Mouse (Mus musculus) lung, postnatal 4 days (tissue): ENCODE results near the gene Prrt1.

Experiments
- DNase-seq, 2 experiments: peaks; one replicate each; pipeline ENCODE4 v3.0.0; 2021

Prrt1 gene

GRCm38 (mm10) chr17:34651507-34652221 lies 22.3 kb downstream of the Prrt1 start:
- peak; percentile 71 to 72 for DNase-seq

DNA sequence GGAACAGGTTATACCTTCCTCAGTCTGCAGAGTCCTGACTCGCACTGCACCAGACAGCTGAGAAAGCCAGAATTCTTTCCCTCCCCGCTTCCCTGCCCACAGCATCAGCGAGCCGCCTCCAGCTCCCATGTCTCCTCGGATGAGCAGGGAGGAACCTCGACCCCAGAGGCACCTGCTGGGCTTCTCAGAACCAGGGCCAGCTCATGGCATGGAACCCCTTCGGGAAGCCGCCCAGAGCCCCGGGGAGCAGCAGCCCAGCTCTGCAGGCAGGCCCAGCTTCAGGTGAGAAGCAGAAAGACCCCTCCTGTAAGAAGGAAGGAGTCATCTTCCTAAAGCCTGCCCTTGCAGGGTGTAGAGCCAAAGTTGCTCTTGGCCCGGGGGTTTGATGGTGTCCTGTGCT lies 23.2 kb downstream of the Prrt1 start:
- DNase-seq: no peak

GRCm38 (mm10) chr17:34652985-34653384 lies 23.7 kb downstream of the Prrt1 start:
- DNase-seq: no peak

DNA sequence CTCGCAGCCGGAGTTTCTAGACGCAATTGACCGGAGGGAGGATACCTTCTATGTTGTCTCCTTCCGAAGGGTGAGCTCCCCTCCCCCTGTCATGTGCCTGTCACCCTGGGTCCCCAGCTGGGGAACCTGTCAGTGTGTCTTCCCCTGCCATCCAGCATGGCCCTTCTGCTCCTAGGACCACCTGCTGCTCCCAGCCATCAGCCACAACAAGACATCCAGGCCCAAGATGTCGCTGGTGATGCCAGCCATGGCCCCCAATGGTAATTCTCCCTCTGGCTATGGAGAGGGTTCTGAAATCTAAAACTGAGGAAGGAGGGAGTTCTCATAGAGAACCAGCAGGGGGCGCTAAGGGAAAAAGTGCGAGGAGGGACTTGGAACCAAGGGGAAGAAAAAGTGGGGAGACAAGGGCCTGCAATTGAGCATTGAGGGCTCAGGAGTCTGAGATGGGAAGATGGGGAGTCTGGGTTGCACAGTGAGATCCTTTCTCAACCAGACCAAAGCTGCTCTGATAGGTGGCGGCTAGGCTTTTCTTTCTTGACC lies 24.5 kb downstream of the Prrt1 start:
- DNase-seq: peak in 1 of 2 experiments; percentile 79

- DNase-seq: no peak
Measured at GRCm38 (mm10) chr17:34654392-34654791, 25.1 kb downstream of the Prrt1 start.

DNA sequence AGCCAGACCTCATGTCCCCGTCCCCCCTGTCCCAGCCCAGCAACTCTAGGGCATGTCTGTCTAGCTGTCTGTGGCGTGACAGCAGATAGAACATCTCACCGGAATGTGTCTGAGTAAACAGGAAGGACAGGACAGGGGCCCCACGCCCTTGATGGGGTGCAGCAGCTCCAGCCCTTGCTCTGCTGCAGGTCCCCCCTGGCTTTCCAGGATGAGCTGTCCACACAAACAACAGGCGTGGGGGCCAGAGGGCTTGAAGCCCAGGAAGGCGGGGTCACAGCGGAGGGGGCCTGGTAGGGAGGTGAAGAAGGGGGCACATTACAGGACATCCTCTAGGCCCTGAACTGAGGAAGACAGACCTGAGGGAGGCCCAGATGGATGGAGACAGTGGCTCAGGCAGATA lies 25.8 kb downstream of the Prrt1 start:
- DNase-seq: peak; percentile 76 to 90

DNA sequence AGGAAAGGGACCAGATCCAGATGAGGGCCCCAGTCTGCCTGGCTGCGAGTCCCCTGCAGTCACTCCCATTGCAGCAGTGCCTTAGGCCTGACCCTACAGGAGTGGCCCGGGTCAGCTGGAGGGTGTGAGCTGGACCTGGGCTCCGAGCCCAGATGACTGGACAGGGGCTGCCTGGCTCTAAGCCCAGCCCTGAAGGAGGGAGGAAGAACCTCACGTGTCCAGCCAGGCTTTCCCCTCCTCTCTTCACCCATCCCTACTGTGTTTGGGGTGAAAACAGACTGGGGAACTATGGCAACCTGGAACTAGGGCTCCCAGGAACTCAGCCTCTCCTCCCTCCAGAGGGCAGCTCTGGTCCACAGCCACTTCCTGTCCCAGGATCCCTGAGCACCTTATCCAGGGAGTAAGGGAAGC lies 26.3 kb downstream of the Prrt1 start:
- peak; percentile 88 to 96 for DNase-seq

DNA sequence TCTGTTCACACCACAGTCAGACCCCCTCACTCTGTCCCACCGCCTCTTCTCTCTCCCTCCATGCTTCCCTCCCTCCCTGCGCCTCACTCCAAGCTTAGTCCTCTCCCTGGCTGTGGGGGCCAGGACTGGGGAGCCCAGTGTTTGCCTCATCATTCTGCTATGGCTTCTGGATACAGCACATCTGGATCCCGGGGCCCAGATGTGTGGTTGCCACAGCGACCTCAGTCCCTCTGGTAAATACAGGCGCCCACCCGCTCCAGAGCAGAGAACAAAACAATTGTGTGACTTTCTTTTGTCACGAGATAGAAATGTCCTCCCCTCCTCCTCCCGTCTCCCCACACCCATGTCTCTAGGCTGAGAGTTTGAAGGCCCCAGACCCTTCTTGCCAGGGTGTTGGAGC lies 27.3 kb downstream of the Prrt1 start:
- no peak for DNase-seq

DNA sequence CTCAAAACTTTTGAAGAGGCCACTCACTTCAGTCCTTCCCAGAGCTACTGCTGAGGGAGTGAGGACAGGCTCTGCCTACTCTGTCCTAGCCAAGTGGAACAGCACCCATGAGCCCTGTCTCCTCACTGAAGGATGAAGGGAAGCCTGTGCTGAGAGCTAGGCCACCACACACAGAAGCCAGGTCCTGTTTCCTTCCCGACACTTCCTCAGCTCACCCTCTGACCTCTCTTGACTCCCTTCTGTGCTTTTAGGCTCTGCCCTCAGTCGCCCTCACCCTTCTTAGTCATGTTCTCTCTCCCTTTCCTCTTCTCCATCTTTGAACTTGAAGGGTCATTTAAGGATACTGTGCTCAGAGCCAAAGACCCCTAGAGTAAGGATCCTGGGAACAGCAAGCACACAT lies 27.9 kb downstream of the Prrt1 start:
- no peak for DNase-seq

DNA sequence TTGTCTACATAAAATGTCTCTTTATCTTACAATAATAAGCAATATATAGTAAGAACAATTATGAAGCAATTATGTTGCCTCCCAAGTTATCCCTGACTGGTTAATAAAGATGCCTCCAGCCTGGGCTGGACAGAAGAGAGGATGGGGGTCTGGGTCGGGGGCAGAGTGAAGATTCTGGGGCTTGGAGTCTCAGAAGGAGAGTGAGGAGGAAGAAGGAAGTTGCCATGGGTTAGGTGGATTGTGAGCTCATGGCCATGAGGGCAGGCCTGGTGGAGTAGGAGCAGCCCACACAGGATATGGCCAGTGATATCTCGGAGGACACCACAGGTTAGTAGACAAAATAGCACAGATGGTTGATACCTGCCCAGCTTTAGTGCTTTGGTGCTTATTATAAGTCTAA lies 28.8 kb downstream of the Prrt1 start:
- no peak for DNase-seq

DNA sequence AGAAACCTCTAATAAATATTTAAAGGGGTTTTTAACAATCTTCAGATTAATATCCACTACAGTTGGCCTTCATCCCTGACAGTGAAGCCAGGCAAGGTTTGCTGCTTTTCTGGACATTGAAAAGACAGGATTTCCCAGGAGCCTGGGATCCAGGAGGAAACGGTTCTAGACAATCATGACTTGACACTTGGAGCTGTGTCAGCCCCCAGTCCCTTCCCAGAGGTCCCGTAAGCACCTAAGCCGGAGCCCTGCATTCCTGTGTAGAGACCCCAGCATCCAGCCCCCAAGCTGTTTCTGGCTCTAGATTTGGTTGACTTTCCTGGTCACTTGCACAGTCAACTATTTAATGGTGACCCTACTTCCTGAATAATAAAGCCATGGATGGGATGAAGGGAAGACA lies 29.3 kb downstream of the Prrt1 start:
- no peak for DNase-seq

DNA sequence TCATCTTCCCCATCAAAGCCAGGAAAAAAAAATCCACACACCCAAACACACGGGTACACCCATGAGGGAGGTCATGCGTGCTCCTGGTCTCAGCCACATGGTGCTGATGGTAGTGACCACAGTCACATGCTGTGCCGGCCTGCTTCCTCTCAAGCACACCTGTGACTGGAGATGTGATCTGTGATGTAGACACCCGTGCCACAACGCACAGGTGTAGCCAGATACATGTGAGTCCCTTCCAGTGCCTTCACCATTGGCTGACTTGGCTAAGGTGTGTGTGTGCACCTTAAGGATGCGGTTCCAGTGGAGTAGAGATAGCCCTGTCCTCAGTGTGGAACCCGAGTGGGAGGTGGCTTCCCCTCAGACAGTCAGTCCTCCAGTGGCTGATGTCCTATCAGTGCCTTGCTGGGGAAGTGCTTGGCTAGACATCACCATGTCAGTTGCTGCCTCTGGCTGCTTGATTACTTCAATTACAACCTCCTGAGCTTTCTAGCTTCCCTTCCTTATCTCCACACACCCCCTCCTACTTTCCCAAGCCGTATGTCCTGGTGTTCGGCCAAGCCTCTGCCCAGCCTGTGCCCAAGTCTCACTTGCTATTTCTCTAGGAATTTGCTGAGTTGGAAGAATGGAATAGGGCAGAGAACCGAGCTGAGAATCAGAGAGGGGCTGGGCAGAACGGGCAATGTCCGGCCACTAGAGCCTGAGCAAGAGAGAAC lies 30.0 kb downstream of the Prrt1 start:
- no peak for DNase-seq

GRCm38 (mm10) chr17:34659897-34660214 lies 30.5 kb downstream of the Prrt1 start:
- DNase-seq: no peak

DNA sequence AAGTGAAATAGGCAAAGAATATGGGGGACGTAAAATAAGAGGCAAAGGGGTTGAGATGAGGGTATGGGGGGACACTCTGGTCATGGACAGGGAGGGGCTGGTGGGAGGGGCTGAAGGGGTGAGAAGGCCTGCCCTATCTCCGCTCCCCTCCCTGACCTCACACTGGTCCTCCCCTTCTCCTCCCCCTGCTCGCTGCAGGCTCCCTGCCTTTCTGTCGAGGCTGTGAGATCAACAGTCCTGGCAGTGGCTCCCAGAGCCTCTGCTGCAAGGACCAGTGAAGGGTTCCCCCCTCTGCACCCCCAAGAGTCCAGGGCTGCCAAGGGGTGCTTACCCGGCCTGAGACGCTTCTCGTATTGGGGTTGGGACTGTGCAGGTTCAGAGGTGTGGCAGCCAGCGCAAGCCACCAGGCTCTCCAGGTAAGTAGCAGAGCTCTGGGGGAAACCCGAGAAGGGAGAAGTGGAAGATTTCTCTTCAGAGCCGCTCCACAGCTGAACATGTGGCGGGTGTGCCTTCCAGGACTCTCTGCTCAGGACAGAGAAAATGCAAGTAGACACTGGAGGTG lies 31.0 kb downstream of the Prrt1 start:
- DNase-seq: no peak

DNA sequence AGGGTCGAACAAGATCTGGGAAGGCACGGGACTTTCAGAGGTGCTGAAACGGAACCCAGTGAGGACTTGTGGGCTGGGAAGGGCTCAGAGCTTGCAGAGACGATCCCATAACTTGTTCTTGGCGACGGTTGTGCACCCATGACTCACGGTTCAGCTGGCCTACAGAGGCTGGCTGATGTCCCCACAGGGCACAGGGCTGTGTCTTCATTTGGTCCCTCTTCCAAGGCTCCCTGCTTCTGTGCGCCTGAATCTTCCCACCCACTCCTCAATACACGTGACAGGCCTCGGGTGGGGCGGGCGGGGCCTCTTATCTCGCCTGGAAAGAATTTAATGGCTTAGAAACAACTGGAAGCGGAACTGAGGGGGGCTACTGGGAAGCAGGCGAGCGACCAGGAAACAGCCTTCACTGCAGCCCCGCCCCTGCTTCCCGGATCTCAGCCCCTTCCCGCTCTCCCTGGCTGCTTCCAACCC lies 31.8 kb downstream of the Prrt1 start:
- DNase-seq: peak; percentile 72 to 81

GRCm38 (mm10) chr17:34662468-34662867 lies 33.1 kb downstream of the Prrt1 start:
- no peak for DNase-seq

DNA sequence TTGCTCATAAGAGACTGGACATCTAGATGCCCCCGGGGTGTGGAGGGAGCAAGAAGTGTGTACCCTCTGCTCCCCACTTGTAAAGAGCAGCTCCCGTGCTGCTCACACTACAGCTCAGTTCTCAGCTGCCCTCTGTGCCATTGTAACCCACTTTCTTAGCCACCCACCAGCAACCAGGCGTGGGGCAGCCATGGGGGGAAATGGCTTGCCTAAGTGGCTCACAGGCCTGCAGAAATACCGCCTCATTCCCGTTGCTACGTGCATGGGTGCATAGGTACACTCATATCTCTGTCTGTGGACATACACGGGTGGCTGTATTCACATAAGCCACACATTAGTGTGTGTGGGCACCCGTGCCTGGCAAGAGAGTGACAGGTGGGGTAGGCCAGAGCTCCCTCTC lies 33.6 kb downstream of the Prrt1 start:
- DNase-seq: no peak

DNA sequence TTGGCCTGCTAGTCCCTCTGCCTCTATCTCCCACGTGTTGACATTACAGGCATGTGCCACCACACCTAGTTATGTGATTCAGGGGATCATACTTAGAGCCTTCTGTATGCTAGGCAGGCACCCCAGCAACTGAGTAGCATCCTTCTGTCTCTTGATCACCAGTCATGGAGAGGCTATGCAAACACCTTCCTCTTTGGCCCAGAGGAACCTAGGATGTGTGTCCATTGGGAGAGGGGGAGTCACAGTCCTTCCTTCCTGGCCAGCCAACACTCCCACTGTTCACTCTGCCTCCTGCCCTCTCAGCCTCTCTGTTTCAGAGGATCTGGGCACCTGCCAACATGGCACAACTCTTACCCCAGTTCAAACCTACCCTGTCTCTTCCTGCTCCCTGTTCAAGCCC lies 34.2 kb downstream of the Prrt1 start:
- no peak for DNase-seq

- no peak for DNase-seq
Measured at GRCm38 (mm10) chr17:34664472-34664871, 35.1 kb downstream of the Prrt1 start.

DNA sequence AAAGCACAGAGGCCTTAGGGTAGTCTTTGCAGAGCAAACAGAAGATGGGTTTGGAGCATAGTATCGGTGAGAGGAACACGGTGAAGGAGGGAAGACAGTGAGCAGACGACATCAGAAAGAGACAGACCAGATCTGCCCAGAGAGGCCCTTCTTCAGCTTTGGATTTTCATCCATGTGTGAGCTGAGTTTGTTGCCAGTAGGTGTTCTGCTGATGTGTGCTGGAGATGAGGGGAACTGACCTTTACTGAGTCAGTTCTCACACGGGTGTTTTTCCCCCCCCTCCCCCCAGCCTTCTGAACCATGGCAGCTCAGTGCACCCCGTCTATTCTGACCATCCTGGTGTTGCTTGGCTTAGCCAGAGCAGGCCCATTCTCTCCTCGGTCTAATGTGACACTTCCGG lies 40.9 kb downstream of the Prrt1 start, which contains the start of gene Tnxb:
Gene Tnxb, plus strand, starts transcription at position 301 of the 400 bp plus-strand sequence.
- no peak for DNase-seq

DNA sequence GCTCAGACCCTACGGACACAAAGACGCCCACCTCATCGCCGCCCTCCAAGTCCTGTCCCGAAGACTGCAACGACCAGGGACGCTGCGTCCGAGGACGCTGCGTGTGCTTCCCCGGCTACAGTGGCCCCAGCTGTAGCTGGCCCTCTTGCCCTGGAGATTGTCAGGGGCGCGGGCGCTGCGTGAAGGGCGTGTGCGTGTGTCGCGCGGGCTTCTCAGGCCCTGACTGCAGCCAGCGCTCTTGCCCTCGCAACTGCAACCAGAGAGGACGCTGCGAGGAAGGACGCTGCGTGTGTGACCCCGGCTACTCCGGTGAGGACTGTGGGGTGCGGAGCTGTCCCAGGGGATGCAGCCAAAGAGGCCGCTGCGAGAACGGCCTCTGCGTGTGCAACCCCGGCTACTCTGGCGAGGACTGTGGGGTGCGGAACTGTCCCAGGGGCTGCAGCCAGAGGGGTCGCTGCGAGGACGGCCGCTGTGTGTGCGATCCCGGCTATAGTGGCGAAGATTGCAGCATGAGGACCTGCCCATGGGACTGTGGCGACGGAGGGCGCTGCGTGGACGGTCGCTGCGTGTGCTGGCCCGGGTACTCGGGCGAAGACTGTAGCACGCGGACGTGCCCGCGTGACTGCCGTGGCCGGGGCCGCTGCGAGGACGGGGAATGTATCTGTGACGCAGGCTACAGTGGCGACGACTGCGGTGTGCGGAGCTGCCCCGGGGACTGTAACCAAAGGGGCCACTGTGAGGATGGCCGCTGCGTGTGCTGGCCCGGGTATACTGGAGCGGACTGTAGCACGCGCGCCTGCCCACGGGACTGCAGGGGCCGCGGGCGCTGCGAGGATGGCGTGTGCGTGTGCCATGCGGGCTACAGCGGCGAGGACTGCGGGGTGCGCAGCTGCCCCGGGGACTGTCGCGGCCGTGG lies 42.1 kb downstream of the Prrt1 start:
- DNase-seq: no peak

DNA sequence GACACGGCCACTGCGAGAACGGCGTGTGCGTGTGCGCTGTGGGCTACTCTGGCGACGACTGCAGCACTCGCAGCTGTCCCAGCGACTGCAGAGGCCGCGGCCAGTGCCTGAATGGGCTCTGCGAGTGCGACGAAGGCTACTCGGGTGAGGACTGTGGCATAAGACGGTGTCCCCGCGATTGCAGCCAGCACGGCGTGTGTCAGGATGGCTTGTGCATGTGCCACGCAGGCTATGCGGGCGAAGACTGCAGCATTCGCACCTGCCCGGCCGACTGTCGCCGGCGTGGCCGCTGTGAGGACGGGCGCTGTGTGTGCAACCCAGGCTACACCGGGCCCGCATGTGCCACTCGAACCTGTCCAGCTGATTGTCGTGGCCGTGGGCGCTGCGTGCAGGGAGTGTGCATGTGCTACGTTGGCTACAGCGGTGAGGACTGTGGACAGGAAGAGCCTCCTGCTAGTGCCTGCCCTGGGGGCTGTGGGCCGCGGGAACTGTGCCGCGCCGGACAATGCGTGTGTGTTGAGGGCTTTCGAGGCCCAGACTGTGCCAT lies 43.0 kb downstream of the Prrt1 start:
- DNase-seq: no peak

DNA sequence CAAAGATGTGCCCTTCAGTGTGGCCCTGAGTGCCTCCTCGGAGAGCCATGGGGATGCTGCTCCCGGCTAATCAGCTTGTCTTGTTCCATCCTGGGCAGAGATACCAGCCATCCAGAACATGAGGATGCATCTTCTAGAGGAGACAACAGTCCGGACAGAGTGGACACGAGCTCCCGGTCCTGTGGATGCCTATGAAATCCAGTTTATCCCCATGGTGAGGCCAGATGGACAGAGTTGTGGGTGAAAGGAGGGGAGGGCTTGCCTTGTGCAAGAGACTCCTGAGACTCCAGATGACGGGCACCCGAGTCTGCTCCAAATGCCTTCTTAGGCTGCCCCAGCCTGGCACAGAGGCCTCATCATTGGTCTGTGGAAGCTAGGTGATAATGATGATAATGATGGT lies 43.8 kb downstream of the Prrt1 start:
- no peak for DNase-seq
